Mouse (Mus musculus) cerebellum, adult 11 months (tissue): ENCODE results near the gene Eno3.

Experiments used
- DNase-seq: peaks from one replicate; pipeline ENCODE4 v3.0.0; 2022

The Eno3 gene

GRCm38 (mm10) chr11:70657991-70658390 is 989 bp downstream of the Eno3 start:
- DNase-seq: no peak

- no peak for DNase-seq
Measured at GRCm38 (mm10) chr11:70658521-70658920, 1.5 kb downstream of the Eno3 start.

DNA sequence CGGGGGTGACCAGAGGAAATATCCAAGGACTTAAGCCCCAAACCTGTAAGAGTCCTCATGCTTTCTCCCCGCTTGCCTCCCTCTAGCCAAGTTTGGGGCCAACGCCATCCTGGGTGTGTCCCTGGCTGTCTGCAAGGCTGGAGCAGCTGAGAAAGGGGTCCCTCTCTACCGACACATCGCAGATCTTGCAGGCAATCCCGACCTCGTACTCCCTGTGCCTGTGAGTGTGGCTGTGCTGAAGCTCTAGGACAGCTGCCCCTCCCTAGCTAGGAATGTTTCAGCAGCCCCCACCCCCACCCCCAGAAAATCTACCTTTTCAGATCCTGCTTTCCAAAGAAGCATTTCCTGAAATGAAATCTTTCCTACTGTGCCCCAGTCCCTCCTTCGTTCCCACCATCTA is 1.9 kb downstream of the Eno3 start:
- DNase-seq: no peak

DNA sequence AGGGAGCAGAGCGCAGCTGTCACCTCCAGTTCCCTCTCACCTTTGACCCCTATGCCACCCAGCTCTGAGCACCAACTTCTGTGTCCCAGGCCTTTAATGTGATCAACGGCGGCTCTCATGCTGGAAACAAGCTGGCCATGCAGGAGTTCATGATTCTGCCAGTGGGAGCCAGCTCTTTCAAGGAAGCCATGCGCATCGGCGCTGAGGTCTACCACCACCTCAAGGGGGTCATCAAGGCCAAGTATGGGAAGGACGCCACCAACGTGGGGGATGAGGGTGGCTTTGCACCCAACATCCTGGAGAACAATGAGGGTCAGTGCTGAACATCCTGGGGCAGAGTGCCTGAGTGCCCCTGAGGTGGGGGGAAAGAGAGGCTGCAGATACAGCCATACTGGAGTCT is 3.6 kb downstream of the Eno3 start:
- DNase-seq: no peak

DNA sequence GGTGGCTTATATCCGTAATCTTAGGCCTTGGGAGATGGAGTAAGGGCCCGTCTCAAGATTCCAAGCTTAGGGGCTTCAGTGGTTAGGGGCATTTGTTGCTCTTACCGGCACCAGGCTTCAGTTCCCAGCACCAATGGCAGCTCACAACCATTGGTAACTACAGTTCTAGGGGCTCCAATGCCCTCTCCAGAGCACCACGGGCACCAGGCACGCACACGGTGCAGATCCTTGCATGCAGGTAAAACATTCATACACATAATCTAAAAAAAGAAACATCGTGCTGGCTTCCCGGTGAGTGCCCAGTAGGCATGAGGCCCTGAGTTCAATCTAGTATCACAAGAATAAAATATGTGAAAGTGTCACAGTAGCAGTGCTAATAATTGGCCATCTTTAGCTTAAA is 6.1 kb downstream of the Eno3 start:
- no peak for DNase-seq

GRCm38 (mm10) chr11:70663957-70664356 is 7.0 kb downstream of the Eno3 start:
- DNase-seq: no peak

DNA sequence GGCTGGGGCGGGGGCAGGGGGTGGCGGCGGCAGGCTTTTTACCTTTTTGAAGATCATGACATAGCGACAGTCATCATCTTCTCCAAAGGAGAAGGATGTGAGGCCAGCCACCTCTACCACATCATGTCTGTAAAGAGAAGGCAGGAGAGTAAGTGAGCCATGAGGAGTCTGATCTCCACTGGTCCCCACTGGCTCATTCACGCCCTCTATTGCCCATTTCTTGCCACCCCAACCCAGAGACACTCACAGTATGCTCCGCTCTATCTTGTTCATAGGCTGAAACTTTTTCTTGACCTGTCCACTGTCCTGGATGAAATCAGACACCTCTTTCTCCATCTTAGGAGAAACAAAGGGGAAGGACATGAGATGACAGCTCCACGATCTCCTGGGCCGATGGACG is 7.7 kb downstream of the Eno3 start:
- no peak for DNase-seq

DNA sequence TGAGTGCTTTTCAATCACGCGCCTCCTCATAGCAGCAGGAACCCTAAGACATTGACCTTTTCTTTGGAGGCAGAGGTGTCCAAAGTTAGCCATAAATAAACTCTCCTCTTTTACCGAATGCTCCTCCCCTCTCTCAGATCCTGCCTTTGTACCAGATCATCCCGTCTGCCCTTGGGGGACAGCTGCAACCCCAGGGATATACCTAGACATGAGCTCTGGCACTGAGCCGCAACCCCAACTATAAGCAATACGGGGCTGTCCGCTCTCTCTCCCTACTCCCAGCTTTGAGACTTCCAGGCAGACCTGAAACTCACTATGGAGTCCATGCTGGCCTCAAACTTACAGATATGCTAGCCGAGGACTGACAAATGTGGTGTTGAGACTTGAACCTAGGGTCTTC is 9.7 kb downstream of the Eno3 start:
- DNase-seq: no peak

- DNase-seq: no peak
Measured at GRCm38 (mm10) chr11:70667271-70668150, 10.5 kb downstream of the Eno3 start.

- DNase-seq: no peak
Measured at GRCm38 (mm10) chr11:70668335-70668770, 11.4 kb downstream of the Eno3 start.

DNA sequence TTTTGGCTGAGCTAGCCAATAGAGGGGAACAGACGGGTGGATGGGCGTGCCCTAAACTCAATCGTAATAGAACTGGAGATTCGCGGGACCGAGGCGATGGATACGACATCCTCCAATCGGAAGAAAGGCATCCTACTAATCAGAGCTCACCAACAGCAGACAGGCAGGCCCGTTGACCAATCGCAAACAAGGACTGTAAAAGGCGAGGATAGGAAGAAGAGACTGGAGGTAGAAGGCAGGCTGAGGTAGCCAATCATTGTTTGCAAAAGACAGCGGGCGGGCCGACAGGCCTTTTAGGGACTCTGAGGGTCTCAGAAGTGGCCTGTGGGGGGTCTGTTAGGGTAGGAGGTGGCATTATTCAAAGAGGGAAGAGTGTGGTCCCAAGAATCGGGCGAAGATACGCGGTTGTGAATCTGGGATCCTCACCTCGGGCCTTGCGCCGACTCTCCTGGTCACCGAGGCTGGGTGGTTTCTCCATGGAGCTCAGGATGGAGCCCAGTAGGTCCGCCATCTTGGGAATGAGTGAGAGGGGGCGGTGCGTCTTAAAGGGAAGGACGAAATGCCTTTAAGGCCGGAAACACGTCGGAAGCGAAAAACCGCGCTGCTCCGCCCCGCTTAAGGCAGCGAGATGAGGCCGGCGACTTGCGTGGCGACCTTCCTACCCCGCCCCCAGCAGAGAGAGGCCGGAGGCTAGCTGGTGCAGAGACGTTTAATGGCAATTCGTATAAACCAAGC is 11.9 kb downstream of the Eno3 start, which contains the start of gene Spag7:
TSS of gene Spag7 (minus strand) at position 646 of the 735 bp plus-strand sequence.
- DNase-seq: peak; percentile 96

DNA sequence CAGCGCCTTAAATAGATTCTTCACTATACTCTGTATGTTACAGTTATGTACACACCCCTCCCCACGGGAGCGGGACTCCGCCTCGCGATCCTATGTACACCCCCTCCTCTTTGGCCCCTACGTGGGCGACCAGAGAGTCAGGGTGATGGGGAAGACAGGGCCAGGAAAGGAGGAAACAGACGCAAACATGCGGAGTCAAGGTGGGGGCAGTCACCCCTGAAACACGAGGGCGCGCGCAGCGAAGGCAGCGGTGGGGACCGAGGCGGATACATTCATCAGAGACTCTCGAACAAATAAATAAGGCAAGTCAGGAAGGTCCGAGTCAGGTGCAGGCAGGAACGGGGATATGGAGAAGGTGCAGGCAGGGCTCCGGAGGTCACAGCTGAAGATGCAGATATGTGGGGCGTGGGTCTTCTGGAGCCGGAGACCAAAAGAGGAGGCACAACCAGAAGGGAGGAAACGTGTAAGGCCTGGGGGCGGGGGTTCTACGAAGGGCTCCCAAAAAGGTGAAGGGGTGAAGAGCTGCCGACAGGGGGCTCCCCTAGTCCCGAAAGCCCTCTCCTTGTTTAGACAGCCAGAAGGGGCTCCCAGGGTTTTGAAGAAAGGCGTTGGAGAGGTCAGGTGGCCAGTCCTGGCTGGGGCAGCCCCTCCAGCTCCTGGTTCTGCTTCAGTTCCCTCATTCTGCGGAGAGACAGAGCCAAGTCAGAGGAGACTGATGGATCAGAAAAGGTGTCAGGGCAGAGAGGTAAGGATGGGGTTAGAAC is 12.8 kb downstream of the Eno3 start:
- DNase-seq: peak; percentile 76

GRCm38 (mm10) chr11:70670483-70670882 is 13.5 kb downstream of the Eno3 start:
- DNase-seq: no peak

- no peak for DNase-seq
Measured at GRCm38 (mm10) chr11:70671333-70672047, 14.5 kb downstream of the Eno3 start.

- no peak for DNase-seq
Measured at GRCm38 (mm10) chr11:70674014-70674413, 17.0 kb downstream of the Eno3 start.

DNA sequence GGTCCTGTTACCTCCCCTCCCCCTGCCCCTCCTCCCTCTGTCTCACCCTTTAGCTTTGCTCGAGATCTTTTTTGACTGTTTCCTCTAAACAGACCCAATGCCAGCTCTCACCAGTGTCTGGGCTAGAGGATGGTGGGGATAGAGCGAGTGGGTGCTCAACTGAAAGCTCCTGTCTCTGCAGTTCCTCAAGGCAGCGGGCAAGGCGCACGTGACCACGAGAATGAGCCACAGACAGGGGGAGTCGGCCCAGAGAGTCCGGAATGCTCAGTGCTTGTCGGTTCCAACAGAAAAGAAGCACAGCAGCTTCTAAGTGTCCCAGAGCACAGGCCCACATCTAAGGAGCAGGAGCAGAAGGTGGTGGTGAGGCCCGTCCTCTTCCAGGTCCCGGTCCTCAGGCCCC is 17.5 kb downstream of the Eno3 start:
- no peak for DNase-seq

DNA sequence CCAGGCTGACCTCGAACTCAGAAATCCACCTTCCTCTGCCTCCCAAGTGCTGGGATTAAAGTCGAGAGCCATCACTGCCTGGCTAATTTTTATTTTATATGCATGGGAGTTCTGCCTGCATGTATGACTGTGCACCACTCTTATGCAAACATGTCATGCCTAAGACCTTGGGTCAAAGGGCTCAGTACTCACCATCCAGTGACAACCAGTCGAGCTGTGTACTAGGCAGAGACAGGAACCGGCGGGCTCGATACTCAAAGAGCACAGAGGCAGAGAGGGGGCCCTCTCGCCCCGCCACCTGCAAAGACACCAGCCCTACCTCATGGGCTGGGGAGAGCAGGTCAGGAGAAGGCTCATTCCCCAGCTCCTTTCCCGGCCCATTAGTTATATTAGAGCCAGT is 21.1 kb downstream of the Eno3 start:
- DNase-seq: no peak

DNA sequence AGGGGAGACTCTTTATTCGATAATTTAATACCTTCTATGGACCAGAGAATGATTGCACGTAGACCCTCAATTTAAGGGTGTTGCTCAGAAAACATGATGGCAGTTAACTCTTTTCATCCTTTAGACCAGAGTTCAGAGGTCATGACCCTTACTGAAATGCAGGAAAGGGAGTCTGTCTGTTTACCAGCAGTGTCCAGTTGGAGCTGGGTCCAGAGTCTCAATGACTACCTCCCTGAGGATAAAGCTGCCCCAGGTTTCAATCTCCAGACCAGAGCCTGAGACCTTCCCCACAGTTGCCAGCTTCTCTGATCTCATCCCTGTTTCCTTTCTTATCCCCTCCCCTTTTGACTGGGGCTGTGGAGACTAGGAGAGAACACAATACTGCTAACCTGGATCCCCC is 21.6 kb downstream of the Eno3 start:
- no peak for DNase-seq

DNA sequence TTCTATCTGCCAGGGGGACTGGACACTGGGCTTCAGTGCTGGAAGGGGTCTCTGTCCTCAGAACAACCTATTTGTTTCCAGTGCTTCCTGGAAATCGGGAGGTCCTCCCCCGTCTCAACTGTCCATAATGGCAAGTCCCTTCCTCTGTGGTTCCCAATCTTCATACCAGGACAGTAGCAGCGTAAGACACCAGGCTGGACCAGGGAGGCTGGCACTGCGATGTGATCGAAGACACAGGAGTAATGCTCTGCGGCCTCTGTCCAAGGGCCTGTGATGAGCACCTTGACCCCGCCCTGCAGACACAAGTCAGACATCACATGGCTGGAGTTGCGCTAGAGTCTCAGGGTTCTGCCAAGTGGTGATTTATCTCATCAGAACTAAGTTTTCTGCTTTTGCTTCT is 22.4 kb downstream of the Eno3 start:
- DNase-seq: no peak

DNA sequence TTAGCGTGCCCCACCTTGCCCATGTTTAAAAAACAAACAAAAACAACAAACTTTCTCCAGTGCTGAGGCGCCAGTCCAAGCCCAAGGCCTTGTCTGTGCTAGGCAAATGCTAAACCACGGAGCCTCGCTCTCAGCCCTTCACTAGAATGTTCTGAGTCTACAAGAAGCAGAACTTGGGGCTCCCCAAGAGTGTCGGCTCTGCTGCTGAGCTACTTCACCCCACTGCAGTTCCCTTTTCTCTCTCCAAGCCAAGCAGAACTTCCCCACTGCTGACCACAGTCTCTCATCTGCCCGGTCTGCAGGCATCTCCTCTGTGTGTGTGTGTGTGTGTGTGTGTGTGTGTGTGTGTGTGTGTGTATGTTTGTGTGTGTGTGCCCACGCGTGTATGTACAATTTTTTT is 22.9 kb downstream of the Eno3 start:
- DNase-seq: no peak

GRCm38 (mm10) chr11:70681170-70681569 is 24.2 kb downstream of the Eno3 start:
- no peak for DNase-seq

- no peak for DNase-seq
Measured at GRCm38 (mm10) chr11:70681897-70682581, 25.0 kb downstream of the Eno3 start.
